Mouse (Mus musculus) intestine, embryonic 15.5 days (tissue): ENCODE measurements around the gene Prpf6. TPM values are rescaled to one million over a fixed set of nuclear protein-coding genes. Genes with fewer than 3 reads are reported as not detected.

ENCODE experiments used
- ATAC-seq: fragments of 200-750 bp; cut with Nextera tagmentation; 2 replicates; pipeline ENCODE4 v1.8.0; 2017; ENCODE audit warnings: moderate TSS enrichment, moderate library complexity
- H3K27ac ChIP-seq: fragments of 300-500 bp; sonication (generic); 2 replicates; pipeline ENCODE4 v1.5.1; 2015; ENCODE audit warnings: mild to moderate bottlenecking, inconsistent platforms
- H3K27me3 ChIP-seq: fragments of 300-500 bp; sonication (generic); replicated peaks from 2 replicates; pipeline ENCODE4 v1.6.1; 2015; ENCODE audit warnings: inconsistent platforms
- H3K36me3 ChIP-seq: fragments of 300-500 bp; sonication (generic); 2 replicates; pipeline ENCODE4 v1.6.1; 2015; ENCODE audit warnings: inconsistent platforms
- H3K4me1 ChIP-seq: fragments of 300-500 bp; sonication (generic); replicated peaks from 2 replicates; pipeline ENCODE4 v1.6.1; 2015; ENCODE audit warnings: inconsistent platforms
- H3K4me2 ChIP-seq: fragments of 300-500 bp; sonication (generic); replicated peaks from 2 replicates; pipeline ENCODE4 v1.6.1; 2015; ENCODE audit warnings: mild to moderate bottlenecking, inconsistent platforms
- H3K4me3 ChIP-seq: fragments of 300-500 bp; sonication (generic); replicated peaks from 2 replicates; pipeline ENCODE4 v1.5.1; 2015; ENCODE audit warnings: inconsistent platforms
- H3K9ac ChIP-seq: fragments of 300-500 bp; sonication (generic); 2 replicates; pipeline ENCODE4 v1.6.1; 2015; ENCODE audit warnings: inconsistent platforms
- H3K9me3 ChIP-seq: fragments of 300-500 bp; sonication (generic); 2 replicates; pipeline ENCODE4 v1.6.1; 2016; ENCODE audit warnings: inconsistent platforms
- WGBS: fragments of 180-500 bp; shearing (Covaris S2); methylation state at CpG from one replicate; pipeline ENCODE4 v1.1.7; 2015; 5-methylcytosine and 5-hydroxymethylcytosine counted together
- polyA plus RNA-seq: library from polyadenylated mRNA; unstranded; fragments of >200 nt; fragmentation: Nextera tagmentation; extraction: Ambion mirVana; gene quantifications from 2 replicates; pipeline ENCODE4 v1.2.1, GENCODE M21; 2015

The Prpf6 gene
- polyA plus RNA-seq, 1 experiment from 2014 or later: 50.5 TPM

DNA sequence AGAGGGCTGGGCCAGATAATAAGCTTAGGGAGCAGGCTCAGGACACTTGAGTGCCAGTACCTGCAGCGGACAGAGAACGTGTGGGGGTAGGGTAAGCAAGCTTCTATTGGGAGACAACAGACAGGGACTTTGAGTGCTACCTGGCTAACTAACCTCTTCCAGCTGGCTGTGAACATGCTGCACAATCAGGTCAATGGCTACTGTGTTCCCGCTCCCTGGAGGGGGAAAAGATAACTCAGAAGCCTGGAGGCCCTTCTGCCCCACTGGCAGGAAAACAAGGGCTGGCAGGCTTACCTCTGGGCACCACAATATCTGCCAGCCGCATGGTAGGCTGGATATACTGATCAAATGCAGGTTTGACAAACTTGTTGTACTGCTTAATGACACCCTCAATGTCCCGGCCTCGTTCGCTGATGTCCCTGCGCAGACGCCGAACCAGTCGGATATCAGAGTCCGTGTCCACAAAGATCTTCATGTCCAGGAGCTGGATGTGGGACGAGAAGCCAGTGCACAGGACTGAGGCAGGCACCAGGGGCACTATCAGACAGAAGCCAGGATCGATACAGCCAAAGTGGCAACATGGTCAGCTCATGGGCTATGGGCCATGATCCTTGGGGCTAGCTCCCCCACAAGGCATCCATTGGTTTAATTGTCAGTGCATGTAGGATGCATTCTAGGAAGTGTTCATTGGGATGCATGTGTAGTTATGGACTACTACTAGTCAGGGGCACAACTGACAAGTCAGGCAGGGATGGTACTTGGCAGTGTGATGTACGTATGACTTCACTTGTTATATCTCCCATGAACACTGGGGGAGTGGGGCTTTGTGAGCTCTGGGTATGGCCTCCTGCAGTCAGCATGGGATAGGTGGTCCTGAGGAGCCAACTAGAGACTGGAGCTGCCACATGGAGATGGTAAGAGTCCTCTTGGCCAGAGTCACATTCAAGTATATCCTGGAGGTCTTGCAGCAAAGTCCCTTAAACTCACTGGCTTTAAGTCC is 18.4 kb upstream of the Prpf6 start:
- Histone ChIP-seq H3K9me3 (no peaks in the 10 kb centered on the region), H3K27me3 (no peaks in the 10 kb centered on the region), H3K4me1 (no peaks in the 10 kb centered on the region), H3K36me3 (peaks cover 8% of the 10 kb centered on the region; the same call in 1 of the 2 replicates), H3K4me2 (no peak overlapping the region), H3K4me3 (no peak overlapping the region), H3K9ac (no peak overlapping the region), H3K27ac (no peak overlapping the region)
- WGBS: 94% methylated on average over 15 of the region's 15 CpGs
- no peak for ATAC-seq

GRCm38 (mm10) chr2:181573961-181574360 is 17.7 kb upstream of the Prpf6 start:
- 87% methylated on average over 9 of the region's 9 CpGs for WGBS
- no peaks in the 10 kb centered on the region for H3K9me3 ChIP-seq
- no peak for ATAC-seq

GRCm38 (mm10) chr2:181574921-181575545 is 16.6 kb upstream of the Prpf6 start:
- no peak for ATAC-seq
- H3K27me3 ChIP-seq: no peaks in the 10 kb centered on the region
- no peak overlapping the region for H3K4me3 ChIP-seq
- WGBS: 94% methylated on average over 7 of the region's 7 CpGs
- H3K4me2 ChIP-seq: no peak overlapping the region
- no peaks in the 10 kb centered on the region for H3K9me3 ChIP-seq
- peaks cover 8% of the 10 kb centered on the region; the same call in 1 of the 2 replicates for H3K36me3 ChIP-seq
- no peak overlapping the region for H3K9ac ChIP-seq
- peaks cover 14% of the 10 kb centered on the region for H3K4me1 ChIP-seq
- H3K27ac ChIP-seq: no peak overlapping the region

More at GRCm38 (mm10) chr2:181573961-181574360, 17.7 kb upstream of the Prpf6 start:
- no peaks in the 10 kb centered on the region for H3K27me3 ChIP-seq
- peaks cover 8% of the 10 kb centered on the region; the same call in 1 of the 2 replicates for H3K36me3 ChIP-seq
- no peak overlapping the region for H3K27ac ChIP-seq
- H3K4me2 ChIP-seq: no peak overlapping the region
- H3K4me3 ChIP-seq: no peak overlapping the region
- H3K4me1 ChIP-seq: peaks cover 4% of the 10 kb centered on the region
- H3K9ac ChIP-seq: no peak overlapping the region

DNA sequence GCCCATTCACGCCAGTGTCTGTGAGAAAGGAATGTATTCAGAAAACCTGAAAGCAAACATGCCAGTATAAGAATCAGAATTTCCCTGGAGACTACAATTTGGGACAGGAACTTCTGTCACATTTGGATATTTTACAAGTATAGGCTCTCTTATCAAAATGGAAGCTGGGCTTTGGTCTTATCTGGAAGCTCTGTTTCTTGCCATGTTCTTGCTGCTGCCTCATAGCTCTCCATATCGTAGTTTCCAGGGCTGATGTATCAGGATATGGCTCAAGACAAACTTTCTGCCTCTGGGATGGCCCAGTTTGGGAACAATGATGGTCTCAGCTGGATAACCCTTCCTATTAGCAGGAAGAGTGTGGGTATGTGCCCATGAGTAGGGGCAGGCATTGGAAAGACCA is 15.1 kb upstream of the Prpf6 start:
- Histone ChIP-seq H3K27me3 (no peaks in the 10 kb centered on the region), H3K9me3 (no peaks in the 10 kb centered on the region), H3K9ac (no peak overlapping the region), H3K4me3 (no peak overlapping the region), H3K4me2 (no peak overlapping the region), H3K36me3 (peaks cover 8% of the 10 kb centered on the region; the same call in 1 of the 2 replicates), H3K27ac (no peak overlapping the region), H3K4me1 (peaks cover 22% of the 10 kb centered on the region)
- 86% methylated on average over 2 of the region's 2 CpGs for WGBS
- ATAC-seq: no peak

DNA sequence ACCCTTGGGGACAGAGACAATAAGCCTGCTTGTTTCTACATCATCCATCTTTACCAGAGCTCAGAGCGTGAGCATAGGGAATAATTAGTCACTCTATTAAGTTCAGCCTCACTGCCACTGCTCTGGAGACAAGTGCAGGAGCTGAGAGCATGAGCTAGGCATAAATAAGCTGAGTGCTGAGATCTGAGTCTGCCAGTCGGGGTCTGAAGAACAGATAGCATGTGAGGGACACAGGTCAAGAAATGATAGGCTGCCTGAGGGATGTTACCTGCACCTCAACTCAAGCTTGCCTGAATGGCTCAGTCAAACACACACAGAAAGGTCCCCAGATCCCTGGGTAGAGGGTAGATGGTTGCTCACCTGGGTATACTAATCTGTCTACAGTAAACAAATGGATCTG is 14.5 kb upstream of the Prpf6 start:
- Histone ChIP-seq H3K36me3 (peaks cover 7% of the 10 kb centered on the region; the same call in 1 of the 2 replicates), H3K9ac (no peak overlapping the region), H3K27ac (no peak overlapping the region), H3K4me2 (no peak overlapping the region), H3K27me3 (no peaks in the 10 kb centered on the region), H3K4me1 (peaks cover 23% of the 10 kb centered on the region), H3K4me3 (no peak overlapping the region), H3K9me3 (no peaks in the 10 kb centered on the region)
- no peak for ATAC-seq
- 64% methylated on average over 2 of the region's 2 CpGs for WGBS

DNA sequence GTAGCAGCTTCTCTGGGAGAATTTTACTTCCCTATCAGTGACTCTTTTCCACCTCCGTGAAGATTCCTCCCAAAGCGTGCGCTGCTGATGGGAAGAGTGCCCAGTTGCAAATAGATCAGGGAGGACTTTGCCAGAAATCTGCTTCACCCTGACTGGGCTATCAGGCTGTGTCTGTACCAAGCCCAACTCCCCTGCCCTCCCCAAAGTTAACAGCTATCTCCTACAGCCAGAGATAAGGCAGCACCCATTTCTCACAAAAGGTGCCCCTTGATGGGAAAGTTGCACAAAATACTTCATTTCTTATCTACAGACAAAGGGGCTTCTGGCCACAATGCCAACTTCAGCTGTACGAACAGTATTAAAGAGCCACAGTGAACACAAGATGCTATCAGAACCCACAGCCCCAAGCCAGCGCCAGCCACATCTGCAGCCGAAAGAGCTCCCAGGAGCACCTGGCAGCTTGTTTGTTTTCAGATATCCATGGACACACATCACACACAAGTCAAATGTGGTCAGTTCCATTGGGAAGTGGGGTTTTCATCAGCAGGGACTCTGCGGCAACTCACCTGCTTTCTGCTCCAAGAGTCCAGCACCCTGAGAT is 13.6 kb upstream of the Prpf6 start:
- H3K27ac ChIP-seq: no peak overlapping the region
- no peak for ATAC-seq
- H3K9ac ChIP-seq: no peak overlapping the region
- no peak overlapping the region for H3K4me3 ChIP-seq
- no peaks in the 10 kb centered on the region for H3K9me3 ChIP-seq
- H3K4me2 ChIP-seq: no peak overlapping the region
- 0 out of 2 replicates have a peak, but pooled peaks cover 4% of the 10 kb centered on the region for H3K36me3 ChIP-seq
- peaks cover 28% of the 10 kb centered on the region for H3K4me1 ChIP-seq
- no peaks in the 10 kb centered on the region for H3K27me3 ChIP-seq
- WGBS: 73% methylated on average over 7 of the region's 7 CpGs

DNA sequence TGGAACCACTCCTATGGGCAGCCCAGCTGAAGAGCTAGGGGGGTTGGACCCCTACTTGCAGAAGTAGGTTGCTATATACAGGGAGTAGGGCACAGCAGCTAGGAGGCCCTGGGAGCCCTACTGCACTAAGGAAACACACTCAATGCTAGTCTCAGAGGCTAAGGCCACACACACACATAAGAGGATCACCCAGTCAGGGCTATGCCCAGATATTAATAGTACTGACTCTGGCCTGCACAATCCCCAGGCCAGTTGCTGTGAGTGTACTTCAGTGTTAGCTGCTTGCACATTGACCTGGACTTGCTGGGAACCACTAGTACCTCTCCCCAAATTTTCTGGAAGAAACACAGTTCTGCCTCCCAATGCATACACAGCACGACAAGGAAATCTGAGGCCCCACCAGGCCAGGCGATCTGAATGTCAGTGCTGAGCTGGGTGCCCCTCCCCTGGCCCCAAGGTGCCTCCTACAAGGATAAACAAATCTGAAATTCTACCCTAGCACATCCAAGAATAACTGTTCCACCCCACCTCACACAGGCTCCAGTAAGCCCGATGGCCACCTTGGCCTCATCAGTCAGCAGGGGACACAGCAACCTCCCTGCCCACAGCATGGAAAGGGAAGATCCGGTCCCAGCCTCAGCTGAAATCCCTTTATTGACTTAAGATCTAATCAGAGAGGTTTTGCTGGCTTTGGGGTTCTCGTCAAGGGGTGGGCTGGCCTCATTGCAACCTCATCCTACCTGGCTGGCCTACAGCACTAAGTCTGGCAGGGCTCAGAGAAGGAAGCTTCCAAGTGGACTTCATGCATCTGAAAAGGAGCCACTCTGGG is 12.7 kb upstream of the Prpf6 start:
- Histone ChIP-seq H3K9me3 (no peaks in the 10 kb centered on the region), H3K4me3 (no peak overlapping the region), H3K4me2 (peak overlapping the region; percentile 13), H3K4me1 (peaks cover 28% of the 10 kb centered on the region), H3K27ac (no peak overlapping the region), H3K9ac (peak overlapping the region; percentile 23), H3K27me3 (no peaks in the 10 kb centered on the region), H3K36me3 (peaks cover 5% of the 10 kb centered on the region; the same call in 1 of the 2 replicates)
- WGBS: 28% methylated on average over 5 of the region's 5 CpGs
- ATAC-seq: no peak

- Histone ChIP-seq H3K9me3 (no peaks in the 10 kb centered on the region), H3K36me3 (peaks cover 8% of the 10 kb centered on the region), H3K27me3 (no peaks in the 10 kb centered on the region), H3K4me3 (no peak overlapping the region), H3K4me2 (peak overlapping the region; percentile 13), H3K4me1 (peaks cover 28% of the 10 kb centered on the region), H3K9ac (peak overlapping the region; percentile 23), H3K27ac (no peak overlapping the region)
- ATAC-seq: no peak
- 70% methylated on average over 1 of the region's 1 CpGs for WGBS
Observed at GRCm38 (mm10) chr2:181579681-181580080, 12.0 kb upstream of the Prpf6 start.

- no peak for ATAC-seq
- Histone ChIP-seq H3K4me1 (peaks cover 28% of the 10 kb centered on the region), H3K4me2 (peak overlapping the region; percentile 93), H3K9ac (peak overlapping the region; percentile 86; the same call in 1 of the 2 replicates), H3K9me3 (no peaks in the 10 kb centered on the region), H3K4me3 (peak overlapping the region; percentile 87), H3K36me3 (peaks cover 10% of the 10 kb centered on the region), H3K27me3 (no peaks in the 10 kb centered on the region), H3K27ac (0 out of 2 replicates have a peak overlapping the region, but pooled peaks have one; percentile 97)
- WGBS: 71% methylated on average over 5 of the region's 5 CpGs
Observed at GRCm38 (mm10) chr2:181580131-181580772, 11.4 kb upstream of the Prpf6 start.

- 1% methylated on average over 11 of the region's 11 CpGs for WGBS
- peak; percentile 85 for ATAC-seq
Observed at GRCm38 (mm10) chr2:181581016-181581401, 10.7 kb upstream of the Prpf6 start.

More at GRCm38 (mm10) chr2:181581016-181581401, 10.7 kb upstream of the Prpf6 start:
- Histone ChIP-seq H3K27ac (peak overlapping the region; percentile 97), H3K9me3 (no peaks in the 10 kb centered on the region), H3K4me3 (peak overlapping the region; percentile 87), H3K9ac (peak overlapping the region; percentile 86), H3K4me1 (peaks cover 28% of the 10 kb centered on the region), H3K36me3 (peaks cover 17% of the 10 kb centered on the region), H3K4me2 (peak overlapping the region; percentile 93), H3K27me3 (no peaks in the 10 kb centered on the region)
